Mouse (Mus musculus): ENCODE measurements around the gene Nxph3.

Nxph3 gene

DNA sequence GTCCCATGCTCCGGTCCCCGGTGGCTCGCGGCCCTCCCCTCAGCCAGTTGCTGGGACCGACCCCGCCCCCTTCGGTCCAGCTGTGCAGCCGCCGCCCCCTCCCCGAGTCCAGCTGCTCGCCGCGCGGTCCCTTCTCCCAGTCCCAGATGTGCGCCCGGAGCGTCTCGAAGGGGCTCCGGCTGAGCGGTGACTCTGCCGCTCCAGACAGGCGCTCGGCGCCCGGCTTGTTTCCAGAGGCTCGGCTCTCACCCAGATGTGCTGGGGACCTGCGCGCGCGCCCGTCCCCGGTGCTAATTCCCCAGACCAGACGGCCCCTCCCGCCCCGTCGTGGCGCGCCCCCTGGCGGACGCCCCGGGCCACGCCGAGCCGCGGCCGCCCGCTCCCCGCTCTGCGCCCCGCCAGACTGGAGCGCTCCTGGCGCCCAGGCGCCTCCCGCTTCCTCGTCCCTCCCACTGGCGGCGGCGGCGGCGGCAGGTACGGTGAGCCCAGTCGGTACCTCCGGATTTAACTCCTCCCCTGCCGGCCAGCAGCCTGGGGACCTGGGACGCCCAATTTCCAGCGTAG, at the start of gene Nxph3:
Gene Nxph3 (minus strand): TSS at position 273 of the 564 bp plus-strand sequence.
- DNase-seq = peak; percentile 87

GRCm38 (mm10) chr11:95563849-95564248, 49.5 kb upstream of the Nxph3 start:
- no peak for DNase-seq

- no peak for DNase-seq
Observed at GRCm38 (mm10) chr11:95560773-95561172, 46.4 kb upstream of the Nxph3 start.

- DNase-seq = no peak
Observed at GRCm38 (mm10) chr11:95559761-95560160, 45.4 kb upstream of the Nxph3 start.

DNA sequence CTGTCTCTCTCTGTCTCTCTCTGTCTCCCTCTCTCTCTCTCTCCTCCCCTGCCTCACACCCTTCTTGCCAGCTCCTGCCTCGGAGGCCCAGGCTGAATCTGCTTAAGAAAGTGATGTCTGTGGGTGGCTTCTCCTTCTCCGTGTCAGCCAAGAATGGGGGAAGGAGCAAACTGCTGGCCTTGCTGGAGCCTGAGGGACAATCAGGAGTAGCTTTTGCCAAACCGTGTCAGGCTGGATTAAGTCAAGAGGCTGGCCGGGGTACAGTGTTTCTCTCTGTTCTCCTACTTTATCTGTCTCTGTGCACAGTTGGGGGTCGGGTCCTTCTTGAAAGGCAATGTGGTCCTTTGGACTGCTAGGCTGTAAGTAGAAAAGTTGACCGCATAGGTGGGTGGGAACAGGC, 43.3 kb upstream of the Nxph3 start:
- no peak for DNase-seq

GRCm38 (mm10) chr11:95557032-95557431, 42.7 kb upstream of the Nxph3 start:
- DNase-seq = no peak

DNA sequence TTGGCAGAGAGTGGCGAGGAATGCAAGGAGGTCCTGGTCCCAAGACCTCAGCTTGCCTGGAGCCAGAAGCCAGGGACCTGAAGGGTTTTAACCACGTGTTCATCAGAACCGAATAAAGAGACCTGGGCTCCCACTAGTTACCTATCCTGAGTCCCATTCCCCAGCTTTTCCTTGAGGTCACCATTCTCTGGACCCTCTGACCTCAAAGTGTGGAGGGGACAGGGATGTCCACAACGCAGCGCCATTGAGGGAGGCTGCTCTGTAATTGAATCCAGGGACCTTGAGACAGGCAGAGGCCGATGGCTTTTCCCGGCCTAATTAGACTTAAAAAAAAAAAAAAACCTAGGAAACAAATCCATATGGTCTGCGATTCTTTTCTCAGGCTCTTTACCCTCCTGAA, 40.9 kb upstream of the Nxph3 start:
- DNase-seq = no peak

- DNase-seq = no peak
Observed at GRCm38 (mm10) chr11:95550301-95551021, 36.1 kb upstream of the Nxph3 start.

DNA sequence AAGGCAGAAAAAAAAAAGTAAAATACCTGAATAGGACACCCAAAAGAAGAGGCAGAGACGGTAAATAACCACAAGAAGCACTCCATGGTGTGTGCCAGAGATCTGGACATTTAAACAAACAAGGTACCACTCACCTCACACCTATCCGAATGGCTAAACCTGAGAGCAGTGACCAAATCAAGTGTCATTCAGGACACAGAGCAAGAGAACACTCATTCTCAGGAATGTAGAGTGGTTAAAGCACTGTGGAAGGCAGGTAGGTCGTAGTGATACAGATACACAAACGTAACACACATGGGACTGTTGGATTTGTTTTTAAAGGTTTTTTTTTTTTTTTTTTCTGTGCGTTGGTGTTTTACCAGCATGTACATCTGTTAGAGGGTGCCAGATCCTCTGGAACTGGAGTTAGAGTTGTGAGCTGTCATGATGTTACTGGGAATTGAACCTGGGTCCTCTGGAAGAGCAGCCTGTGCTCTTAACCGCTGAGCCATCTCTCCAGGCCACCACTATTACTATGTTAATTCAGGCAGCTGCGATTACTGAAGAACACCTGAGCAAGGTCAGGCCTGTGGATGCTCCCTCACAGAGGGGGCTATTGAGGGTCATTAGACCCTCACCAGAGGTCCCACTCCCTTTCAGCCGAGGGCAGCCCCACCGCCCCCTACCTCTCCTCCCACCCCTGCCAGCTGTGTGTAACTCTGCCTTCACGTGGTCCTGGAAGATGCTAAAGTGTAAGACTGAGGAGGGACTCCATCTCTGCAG, 31.8 kb upstream of the Nxph3 start:
- no peak for DNase-seq

DNA sequence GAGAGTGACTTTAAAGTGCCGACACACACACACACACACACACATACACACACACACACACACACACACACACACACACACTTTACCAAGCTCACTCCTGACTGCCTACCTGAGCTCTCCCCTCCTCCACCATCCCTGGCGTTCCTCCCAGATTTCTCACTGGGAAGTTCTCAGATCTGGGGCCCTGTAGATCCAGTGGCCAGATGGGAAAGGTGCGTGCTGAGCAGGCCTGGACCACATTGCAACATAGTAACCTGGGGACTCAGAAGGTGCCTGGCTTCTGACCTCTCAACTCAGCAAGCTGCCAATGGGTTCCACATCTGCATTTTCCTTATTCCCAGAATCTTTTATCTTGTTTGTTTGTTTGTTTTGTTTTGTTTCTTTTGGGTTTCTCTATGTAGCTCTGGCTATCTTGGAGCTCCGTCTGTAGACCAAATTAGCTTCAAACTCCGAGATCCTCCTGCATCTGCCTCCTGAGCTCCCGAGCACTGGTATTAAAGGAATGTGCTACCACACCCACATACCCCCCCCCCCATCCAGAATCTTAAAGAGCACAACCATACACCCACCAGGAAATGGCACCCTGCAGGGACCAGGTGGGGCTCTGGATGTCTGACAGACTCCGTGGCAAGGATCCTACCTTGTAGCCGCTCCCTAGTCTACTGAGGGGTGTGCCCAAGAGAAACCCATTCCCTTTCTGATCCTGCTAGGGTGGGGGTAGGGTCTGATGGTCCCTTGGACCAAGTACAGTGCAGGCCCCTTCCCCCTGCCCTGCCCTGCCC, 30.4 kb upstream of the Nxph3 start:
- no peak for DNase-seq

GRCm38 (mm10) chr11:95540637-95541385, 26.4 kb upstream of the Nxph3 start:
- no peak for DNase-seq

GRCm38 (mm10) chr11:95538378-95539104, 24.2 kb upstream of the Nxph3 start:
- no peak for DNase-seq

DNA sequence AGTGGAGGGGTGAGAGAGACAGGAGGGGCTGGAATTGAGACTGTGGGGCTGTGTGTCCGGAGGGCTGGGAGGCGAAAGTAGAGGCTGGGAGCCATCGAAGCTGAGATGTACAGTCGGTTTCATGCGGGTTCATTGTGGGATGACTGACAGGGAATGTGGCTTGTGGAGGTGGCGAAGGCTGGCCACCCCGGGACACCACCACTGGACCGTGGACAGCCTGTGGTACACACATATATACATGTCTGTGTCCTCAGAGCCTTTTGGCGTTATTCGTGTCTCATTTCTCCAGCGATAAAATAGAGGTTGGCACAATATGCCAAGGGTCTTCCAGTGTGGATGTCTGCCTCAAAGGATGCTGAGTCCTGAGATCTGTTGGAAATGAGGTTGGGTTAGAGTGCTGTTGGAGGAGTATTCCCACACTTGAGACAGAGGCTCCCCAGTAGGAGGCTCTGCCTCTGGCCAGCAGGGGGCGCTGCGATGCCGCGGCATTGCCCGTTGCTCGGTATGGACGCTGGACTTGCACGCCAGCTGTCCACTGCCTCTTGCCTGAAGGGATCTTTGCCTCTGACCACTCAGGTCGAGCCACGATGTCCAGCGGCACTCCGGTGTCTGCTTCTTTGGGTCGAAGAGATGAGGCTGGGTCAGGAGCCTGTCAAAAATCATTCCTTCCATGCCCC, 19.3 kb upstream of the Nxph3 start:
- peak; percentile 72 for DNase-seq

DNA sequence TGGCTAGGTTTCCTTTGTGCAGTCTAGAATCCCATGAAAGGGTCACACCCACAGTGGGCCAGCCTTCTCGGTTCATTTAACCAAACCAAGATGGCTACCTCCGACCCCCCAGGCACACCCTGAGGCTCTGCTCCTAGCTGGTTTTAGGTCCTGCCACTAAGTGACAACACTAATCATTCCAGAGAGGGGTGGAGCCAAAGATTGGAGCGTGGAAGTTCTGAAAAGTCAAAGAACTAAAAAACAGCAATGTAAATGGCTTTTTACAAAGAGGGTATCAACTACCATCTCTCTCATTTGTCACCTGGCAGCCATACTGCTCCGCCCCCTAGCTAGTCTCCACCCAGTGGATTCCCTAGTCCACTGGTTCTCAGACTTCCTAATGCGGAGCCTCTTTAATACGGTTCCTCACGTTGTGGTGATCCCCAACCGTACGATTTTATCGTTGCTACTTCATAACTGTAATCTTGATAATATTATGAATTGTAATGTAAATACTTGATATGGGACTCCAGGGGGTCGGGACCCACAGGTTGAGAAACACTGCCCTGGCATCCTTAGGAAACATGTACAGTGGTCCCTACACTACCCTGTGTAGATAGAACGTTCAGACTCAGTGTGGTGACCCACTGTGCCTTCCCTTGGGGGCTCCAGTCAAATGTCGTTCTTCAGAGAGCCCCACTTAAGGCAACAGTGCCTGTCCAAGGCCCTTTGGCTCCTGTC, 18.1 kb upstream of the Nxph3 start:
- DNase-seq = no peak

GRCm38 (mm10) chr11:95528231-95528630, 13.9 kb upstream of the Nxph3 start:
- no peak for DNase-seq

GRCm38 (mm10) chr11:95527307-95527706, 12.9 kb upstream of the Nxph3 start:
- DNase-seq = no peak

GRCm38 (mm10) chr11:95521563-95521962, 7.2 kb upstream of the Nxph3 start:
- DNase-seq = peak; percentile 85

DNA sequence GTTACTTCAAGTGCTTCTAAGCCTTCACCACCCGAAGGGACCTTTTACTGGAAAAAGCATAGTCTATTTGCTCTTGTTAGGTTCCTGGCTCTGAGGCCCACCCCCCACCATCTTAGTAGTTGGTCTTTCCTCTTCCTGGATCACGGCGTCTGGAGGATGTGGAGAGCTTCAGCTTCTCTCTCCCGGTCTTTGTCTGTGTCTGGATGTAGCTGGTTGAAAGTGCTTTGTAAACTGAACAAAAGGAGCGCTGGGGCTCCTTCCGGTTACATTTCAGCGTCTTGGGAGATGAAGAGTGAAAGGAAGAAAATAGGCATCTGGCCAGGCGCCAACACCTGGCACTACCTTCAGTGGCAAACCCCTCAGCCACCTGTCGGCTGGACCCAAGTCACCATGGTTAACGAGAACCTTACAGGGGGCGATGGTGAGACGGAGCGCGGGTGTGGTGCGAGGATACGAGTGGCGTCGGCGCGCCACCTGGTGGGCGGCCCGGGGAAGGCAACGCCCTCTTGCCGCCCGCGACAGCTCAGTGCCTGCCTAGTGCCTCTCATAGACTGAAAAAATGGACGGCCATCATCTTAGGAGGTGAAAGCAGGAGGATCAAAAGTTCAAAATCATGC, 6.2 kb upstream of the Nxph3 start:
- DNase-seq = peak; percentile 89

GRCm38 (mm10) chr11:95519996-95520395, 5.6 kb upstream of the Nxph3 start:
- no peak for DNase-seq

- no peak for DNase-seq
Observed at GRCm38 (mm10) chr11:95519299-95519698, 4.9 kb upstream of the Nxph3 start.
